Mouse (Mus musculus): ENCODE measurements around the gene Smarcal1. TPM values are rescaled to one million over a fixed set of nuclear protein-coding genes. Genes with fewer than 3 reads are reported as not detected.

Gene Smarcal1
- polyA plus RNA-seq (2015; fragmentation: Nextera tagmentation; extraction: Ambion mirVana), result 7.7 and 8.6 TPM in 2 replicates

DNA sequence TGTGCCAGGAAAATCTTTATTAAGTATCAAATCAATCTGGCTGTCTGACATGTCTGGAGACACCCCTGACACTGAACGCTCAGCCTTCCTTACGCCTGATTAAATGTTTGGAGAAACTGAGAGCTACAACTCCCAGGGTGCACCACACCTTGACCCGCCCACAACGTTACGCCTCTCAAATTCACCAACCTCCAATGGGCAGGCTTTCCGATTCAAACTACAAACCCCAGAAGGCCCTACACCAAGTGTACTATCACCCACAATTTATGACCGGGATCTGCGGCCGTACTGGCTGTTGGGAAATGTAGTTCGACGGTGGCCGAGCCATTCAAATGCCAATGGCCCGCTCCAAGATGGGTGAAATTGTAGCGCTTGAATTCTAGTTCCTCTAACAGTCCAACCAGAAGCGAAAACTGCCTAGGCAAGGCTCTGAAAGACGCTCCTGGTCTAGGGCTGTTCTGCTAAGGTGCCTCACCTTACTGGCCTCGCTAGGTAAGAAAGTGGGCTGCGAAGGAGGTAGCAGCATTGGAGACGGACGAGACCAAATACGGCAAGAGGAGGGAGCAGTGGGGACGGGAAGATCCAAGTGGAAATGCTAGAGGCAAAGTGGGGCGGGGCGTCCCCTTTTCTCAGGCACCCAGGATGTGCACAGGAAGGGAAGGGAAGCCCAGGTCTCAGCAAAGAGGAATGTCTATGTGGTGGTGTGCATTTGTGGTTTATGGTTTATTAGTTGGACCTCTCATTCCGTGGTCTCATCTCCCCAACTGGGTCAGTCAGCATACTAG lies at the start of gene Smarcal1:
Gene Smarcal1, plus strand, starts transcription at position 305 of the 785 bp plus-strand sequence.
- ATAC-seq (ENCODE audit: low read depth) (peak; percentile 100), DNase-seq (peak; percentile 91)
- Histone ChIP-seq H3K4me3 (replicated peaks) (peak within 1 kb of the TSS; percentile 71), H3K36me3 (peaks cover 24% of the 10 kb centered on the region), H3K4me2 (peak within 1 kb of the TSS; percentile 75), H3K9me3 (replicated peaks) (no peaks in the 10 kb centered on the region), H3K4me1 (replicated peaks) (peaks cover 23% of the 10 kb centered on the region), H3K9ac (peak within 1 kb of the TSS; percentile 73), H3K27ac (peak within 1 kb of the TSS; percentile 25; the same call in 1 of the 2 replicates), H3K27me3 (peaks cover 6% of the 10 kb centered on the region)
- under 1% methylated on average over 25 of the region's 25 CpGs for WGBS (ENCODE audit: insufficient replicate concordance)

DNA sequence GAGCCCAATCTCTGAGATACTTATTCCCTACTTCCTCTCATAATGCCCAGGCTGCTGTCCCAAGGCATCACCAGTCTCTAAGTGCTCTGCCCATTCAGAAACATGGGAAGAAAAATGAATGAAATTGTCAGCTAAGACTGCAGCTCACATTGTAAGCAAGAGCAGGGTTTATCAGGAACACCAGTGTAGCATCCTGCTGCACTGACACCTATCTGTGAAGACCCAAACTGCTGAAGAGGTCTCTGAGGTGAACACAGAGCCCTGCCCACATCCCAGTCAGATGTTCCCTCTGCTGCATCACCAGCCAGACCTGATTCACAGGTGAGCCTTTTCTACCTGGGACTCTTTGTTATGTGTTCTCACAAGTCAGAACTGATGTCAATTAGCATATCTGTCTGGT lies 49.6 kb upstream of the Smarcal1 start:
- Histone ChIP-seq H3K36me3 (no peaks in the 10 kb centered on the region), H3K27me3 (peaks cover 36% of the 10 kb centered on the region), H3K4me2 (no peak overlapping the region), H3K4me1 (replicated peaks) (0 out of 2 replicates have a peak, but pooled peaks cover 2% of the 10 kb centered on the region), H3K9me3 (replicated peaks) (no peaks in the 10 kb centered on the region), H3K27ac (no peak overlapping the region), H3K9ac (no peak overlapping the region), H3K4me3 (replicated peaks) (no peak overlapping the region)
- ATAC-seq (ENCODE audit: low read depth), result no peak
- DNase-seq, result no peak

DNA sequence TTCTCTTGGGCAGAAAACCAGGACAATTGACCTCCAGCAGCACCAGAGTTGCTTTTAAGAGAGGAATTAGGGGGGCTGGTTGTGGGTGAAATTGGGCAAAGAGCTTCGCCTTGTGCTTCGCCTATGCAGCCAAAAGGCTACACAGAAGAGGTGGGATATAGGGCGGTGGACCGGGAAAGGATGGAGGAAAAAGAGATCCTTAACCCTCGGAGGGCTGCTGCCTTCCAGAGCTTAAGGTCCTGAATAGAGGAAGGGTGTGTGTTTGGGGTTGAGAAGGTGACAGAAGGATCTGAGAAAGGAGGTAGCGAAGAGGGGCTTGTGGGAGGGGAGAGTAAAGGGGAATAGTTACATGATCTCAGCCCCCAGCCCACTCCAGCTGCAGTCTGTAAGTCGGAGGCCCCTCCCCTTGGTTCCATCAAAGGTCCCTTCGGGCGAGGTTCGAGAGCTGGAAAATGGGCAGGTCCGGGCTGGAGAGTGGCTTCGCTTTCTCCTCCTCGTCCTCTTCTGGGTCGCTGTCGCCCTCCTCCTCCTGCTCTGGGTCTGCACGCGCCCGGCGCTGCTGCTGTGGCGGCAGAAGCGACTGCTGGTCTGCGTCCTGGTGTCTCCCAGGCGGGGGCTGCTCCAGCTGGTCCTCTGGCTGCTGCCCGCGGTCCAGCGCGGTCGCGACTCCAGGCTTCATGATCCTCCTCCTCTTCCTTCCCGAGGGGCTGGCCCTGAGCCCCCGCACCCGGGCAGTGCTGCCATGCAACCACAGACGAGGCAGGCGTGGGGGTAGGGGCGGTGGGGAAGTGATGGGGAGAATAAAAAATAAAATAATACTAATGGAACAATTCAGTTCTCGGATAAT lies 47.1 kb upstream of the Smarcal1 start:
- H3K9ac ChIP-seq, result no peak overlapping the region
- no peaks in the 10 kb centered on the region for H3K36me3 ChIP-seq
- H3K4me1 ChIP-seq (replicated peaks), result 0 out of 2 replicates have a peak, but pooled peaks cover 2% of the 10 kb centered on the region
- DNase-seq (no peak), ATAC-seq (ENCODE audit: low read depth) (no peak)
- peak overlapping the region; percentile 4; the same call in 1 of the 2 replicates for H3K4me3 ChIP-seq (replicated peaks)
- H3K9me3 ChIP-seq (replicated peaks), result no peaks in the 10 kb centered on the region
- peak overlapping the region; percentile 43 for H3K4me2 ChIP-seq
- no peak overlapping the region for H3K27ac ChIP-seq
- WGBS (ENCODE audit: insufficient replicate concordance), result 4% methylated on average over 34 of the region's 36 CpGs
- H3K27me3 ChIP-seq, result peaks cover 36% of the 10 kb centered on the region

DNA sequence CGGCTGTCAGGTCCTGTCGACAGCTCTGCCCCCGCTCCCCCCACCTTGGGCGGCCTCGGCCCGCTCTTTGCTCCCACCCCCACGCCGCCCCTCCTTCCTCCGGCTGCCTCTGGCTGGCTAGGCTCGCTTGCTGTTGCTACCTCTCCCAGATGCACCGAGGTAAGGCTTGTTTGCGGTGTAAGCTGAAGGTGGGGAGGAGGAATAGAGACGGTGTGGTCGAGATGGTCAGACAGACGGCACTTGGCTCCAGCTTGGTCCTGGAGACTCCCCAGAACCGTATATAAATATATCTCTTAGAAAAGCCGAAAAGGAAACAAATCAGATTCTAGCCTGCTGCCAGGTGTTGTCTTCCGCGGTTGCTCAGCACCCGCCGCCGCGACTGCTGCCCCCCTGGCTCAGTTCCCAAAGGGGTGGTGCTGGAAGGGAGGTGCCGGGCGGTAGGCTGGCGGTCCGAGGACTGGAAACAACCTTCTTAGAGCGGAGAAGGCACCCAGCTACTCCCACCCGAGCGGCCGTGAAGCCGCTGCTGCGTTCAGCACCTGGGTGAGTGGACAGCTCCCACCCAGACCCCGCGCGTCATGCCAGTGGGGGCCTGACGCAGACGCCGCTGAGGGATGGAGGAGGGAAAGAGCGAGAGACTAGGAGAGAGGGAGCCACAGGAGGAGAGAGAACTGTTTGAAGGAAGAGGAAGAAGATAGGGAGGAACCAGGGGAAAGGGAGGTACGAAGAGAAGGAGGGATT lies 46.3 kb upstream of the Smarcal1 start, which contains the start of gene March4:
Gene March4, minus strand, starts transcription at position 320 of the 741 bp plus-strand sequence.
- H3K27me3 ChIP-seq, result peaks cover 36% of the 10 kb centered on the region
- H3K9me3 ChIP-seq (replicated peaks), result no peaks in the 10 kb centered on the region
- DNase-seq, result peak; percentile 20
- 0 out of 2 replicates have a peak, but pooled peaks cover 2% of the 10 kb centered on the region for H3K4me1 ChIP-seq (replicated peaks)
- no peak within 1 kb of the TSS for H3K9ac ChIP-seq
- H3K4me3 ChIP-seq (replicated peaks), result peak within 1 kb of the TSS; percentile 4; the same call in 1 of the 2 replicates
- WGBS (ENCODE audit: insufficient replicate concordance), result 1% methylated on average over 41 of the region's 41 CpGs
- H3K4me2 ChIP-seq, result peak within 1 kb of the TSS; percentile 43
- no peaks in the 10 kb centered on the region for H3K36me3 ChIP-seq
- no peak within 1 kb of the TSS for H3K27ac ChIP-seq
- no peak for ATAC-seq (ENCODE audit: low read depth)

DNA sequence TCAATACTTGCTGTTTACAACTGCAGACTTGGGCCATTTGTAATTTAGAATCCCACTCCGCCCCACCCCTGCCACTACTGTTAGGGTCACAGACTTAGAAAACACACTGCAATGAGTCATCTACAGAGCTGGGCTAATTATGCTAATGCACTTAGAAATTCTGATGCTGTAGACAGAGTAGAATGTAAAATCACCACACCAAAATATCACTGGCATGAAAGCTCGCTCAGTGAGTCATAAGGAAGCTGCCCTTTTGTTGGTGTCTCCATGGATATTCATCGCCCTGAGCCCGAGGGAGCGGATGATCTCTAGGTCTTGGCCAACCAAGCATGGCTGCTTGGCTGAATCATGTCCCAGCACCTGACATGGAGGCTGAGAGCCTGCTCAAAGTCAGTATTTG lies 44.8 kb upstream of the Smarcal1 start:
- ATAC-seq (ENCODE audit: low read depth), result no peak

DNA sequence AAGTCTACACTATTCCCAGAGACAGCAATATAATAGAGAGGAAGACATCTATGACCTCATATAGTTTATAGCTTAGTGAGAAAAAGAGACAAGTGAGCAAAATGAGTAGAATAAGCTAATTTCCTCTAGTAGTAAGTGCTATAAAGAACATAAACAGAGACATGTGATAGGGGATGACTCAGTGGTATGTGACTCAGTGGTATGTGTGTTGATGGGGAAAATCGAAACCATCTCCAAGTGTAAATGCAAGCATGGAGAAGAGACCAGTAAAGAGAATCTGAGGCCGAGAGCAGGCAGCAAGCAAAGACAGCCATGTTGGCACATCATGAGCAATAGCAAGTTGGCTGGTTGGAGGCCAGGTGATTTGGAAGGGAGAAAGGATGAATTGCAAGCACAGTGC lies 32.7 kb upstream of the Smarcal1 start:
- no peaks in the 10 kb centered on the region for H3K9me3 ChIP-seq (replicated peaks)
- no peaks in the 10 kb centered on the region for H3K27me3 ChIP-seq
- DNase-seq, result no peak
- no peak overlapping the region for H3K4me2 ChIP-seq
- no peaks in the 10 kb centered on the region for H3K36me3 ChIP-seq
- H3K4me1 ChIP-seq (replicated peaks), result no peaks in the 10 kb centered on the region
- no peak overlapping the region for H3K4me3 ChIP-seq (replicated peaks)
- no peak for ATAC-seq (ENCODE audit: low read depth)
- WGBS (ENCODE audit: insufficient replicate concordance), result 47% methylated on average over 2 of the region's 2 CpGs
- H3K9ac ChIP-seq, result no peak overlapping the region
- no peak overlapping the region for H3K27ac ChIP-seq

More for the DNA sequence above, 44.8 kb upstream of the Smarcal1 start:
- Histone ChIP-seq H3K27me3 (peaks cover 36% of the 10 kb centered on the region), H3K9me3 (replicated peaks) (no peaks in the 10 kb centered on the region), H3K36me3 (no peaks in the 10 kb centered on the region), H3K27ac (no peak overlapping the region), H3K9ac (no peak overlapping the region), H3K4me3 (replicated peaks) (no peak overlapping the region), H3K4me2 (no peak overlapping the region), H3K4me1 (replicated peaks) (0 out of 2 replicates have a peak, but pooled peaks cover 2% of the 10 kb centered on the region)
- 66% methylated on average over 5 of the region's 5 CpGs for WGBS (ENCODE audit: insufficient replicate concordance)
- DNase-seq, result no peak

DNA sequence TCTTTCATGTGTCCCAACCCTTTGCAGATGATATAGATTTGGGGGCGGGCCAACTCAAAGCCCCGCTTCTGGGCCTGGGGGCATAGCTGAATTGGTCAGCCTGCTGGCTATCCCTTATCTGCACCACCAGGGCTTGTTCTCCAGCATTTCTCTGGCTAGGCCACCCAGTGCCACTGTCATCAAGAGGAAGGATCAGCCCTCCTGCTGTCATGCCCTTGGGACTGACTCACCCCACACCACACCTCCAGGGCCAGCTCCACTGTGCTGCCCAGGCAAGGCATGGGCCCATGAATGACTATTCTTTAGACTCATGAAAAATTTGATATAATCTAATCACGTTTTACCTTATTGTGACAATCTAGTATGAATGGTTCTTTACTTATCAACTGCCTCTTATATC lies 26.6 kb upstream of the Smarcal1 start:
- ATAC-seq (ENCODE audit: low read depth) (no peak), DNase-seq (no peak)
- Histone ChIP-seq H3K9ac (no peak overlapping the region), H3K27me3 (no peaks in the 10 kb centered on the region), H3K9me3 (replicated peaks) (no peaks in the 10 kb centered on the region), H3K36me3 (no peaks in the 10 kb centered on the region), H3K4me3 (replicated peaks) (no peak overlapping the region), H3K4me2 (no peak overlapping the region), H3K27ac (no peak overlapping the region), H3K4me1 (replicated peaks) (no peaks in the 10 kb centered on the region)
- WGBS (ENCODE audit: insufficient replicate concordance), result 63% methylated on average over 3 of the region's 3 CpGs

DNA sequence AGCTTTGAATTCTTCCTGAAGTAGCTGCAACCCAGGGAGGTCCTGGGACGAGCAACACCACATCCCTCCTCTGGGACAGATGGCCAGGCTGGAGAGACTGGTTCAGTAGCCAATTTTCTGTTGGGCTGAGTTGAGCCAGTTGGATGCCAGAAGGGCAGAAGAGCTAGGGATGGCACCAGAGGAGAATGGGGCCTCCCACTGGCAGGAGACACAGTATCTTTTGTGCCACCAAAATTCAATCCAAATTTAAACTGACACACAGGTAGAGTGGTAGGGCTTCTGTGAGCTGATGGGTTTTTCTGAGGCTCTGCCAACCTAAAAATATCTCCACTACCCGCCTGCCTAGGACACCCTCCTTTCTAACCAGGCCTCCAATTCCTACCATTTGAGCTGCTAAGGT lies 24.4 kb upstream of the Smarcal1 start:
- H3K4me3 ChIP-seq (replicated peaks), result no peak overlapping the region

DNA sequence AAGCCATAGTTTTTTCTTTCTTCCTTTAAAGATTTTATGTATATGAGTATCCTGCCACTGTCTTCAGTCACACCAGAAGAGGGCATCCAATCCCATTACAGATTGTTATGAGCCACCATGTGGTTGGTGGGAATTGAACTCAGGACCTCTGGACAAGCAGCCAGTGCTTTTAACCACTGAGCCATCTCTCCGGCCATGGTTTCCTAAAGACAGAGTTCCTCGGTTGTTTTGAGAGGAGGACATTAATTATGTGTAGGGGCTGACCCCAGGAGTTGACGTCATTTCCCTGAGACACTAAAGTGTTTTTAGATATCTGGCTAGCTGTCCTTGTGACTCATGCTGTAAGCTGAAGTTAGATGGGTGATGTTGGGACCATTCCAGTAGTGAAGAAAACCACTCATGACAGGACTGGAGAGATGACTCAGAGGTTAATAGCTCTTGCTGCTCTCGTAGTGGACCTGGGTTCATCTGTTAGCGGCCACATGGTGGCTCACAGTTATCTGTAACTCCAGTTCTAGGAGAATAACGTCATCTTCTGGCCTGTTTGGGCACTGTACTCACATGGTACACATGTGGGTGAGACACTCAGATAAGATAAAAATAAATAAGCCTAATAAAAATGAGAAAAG lies 18.6 kb upstream of the Smarcal1 start:
- Histone ChIP-seq H3K36me3 (no peaks in the 10 kb centered on the region), H3K9ac (no peak overlapping the region), H3K9me3 (replicated peaks) (no peaks in the 10 kb centered on the region), H3K27me3 (no peaks in the 10 kb centered on the region), H3K4me3 (replicated peaks) (no peak overlapping the region), H3K4me2 (no peak overlapping the region), H3K27ac (no peak overlapping the region), H3K4me1 (replicated peaks) (no peaks in the 10 kb centered on the region)
- 40% methylated on average over 6 of the region's 6 CpGs for WGBS (ENCODE audit: insufficient replicate concordance)
- DNase-seq (no peak), ATAC-seq (ENCODE audit: low read depth) (no peak)

More for the DNA sequence above, 24.4 kb upstream of the Smarcal1 start:
- no peaks in the 10 kb centered on the region for H3K9me3 ChIP-seq (replicated peaks)
- no peak overlapping the region for H3K4me2 ChIP-seq
- no peak overlapping the region for H3K9ac ChIP-seq
- H3K4me1 ChIP-seq (replicated peaks), result no peaks in the 10 kb centered on the region
- no peak overlapping the region for H3K27ac ChIP-seq
- ATAC-seq (ENCODE audit: low read depth) (no peak), DNase-seq (no peak)
- H3K27me3 ChIP-seq, result no peaks in the 10 kb centered on the region
- 36% methylated on average over 2 of the region's 2 CpGs for WGBS (ENCODE audit: insufficient replicate concordance)
- H3K36me3 ChIP-seq, result no peaks in the 10 kb centered on the region

DNA sequence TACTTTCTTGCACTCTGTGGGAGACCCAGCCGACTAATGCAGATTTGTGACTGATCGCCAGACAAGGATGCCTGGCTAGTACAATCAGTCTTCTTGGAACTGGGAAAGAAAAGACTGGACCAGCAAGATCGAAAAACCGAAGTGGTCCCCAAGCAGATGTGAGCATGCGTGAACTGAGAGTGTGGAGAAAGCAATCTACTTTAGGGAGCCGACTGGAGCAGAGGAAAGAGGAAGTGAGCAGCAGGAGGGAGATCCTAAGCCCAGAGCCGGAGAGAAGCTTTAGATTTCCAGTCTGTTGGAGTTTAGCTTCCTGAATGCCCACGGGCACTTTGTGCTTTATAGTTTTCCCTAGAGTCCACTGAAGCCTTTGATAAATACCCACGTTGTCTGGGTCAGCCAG lies 16.0 kb upstream of the Smarcal1 start:
- H3K36me3 ChIP-seq, result no peaks in the 10 kb centered on the region
- ATAC-seq (ENCODE audit: low read depth), result no peak
- H3K9ac ChIP-seq, result no peak overlapping the region
- no peaks in the 10 kb centered on the region for H3K9me3 ChIP-seq (replicated peaks)
- H3K4me2 ChIP-seq, result no peak overlapping the region
- H3K27me3 ChIP-seq, result no peaks in the 10 kb centered on the region
- no peak for DNase-seq
- WGBS (ENCODE audit: insufficient replicate concordance), result 21% methylated on average over 9 of the region's 9 CpGs
- no peaks in the 10 kb centered on the region for H3K4me1 ChIP-seq (replicated peaks)
- H3K27ac ChIP-seq, result no peak overlapping the region
- no peak overlapping the region for H3K4me3 ChIP-seq (replicated peaks)
